Mouse (Mus musculus): ENCODE measurements around the gene Cdc27.
A peak's percentile ranks its signal among the peaks of the same experiment; 100 is the strongest.

DNA sequence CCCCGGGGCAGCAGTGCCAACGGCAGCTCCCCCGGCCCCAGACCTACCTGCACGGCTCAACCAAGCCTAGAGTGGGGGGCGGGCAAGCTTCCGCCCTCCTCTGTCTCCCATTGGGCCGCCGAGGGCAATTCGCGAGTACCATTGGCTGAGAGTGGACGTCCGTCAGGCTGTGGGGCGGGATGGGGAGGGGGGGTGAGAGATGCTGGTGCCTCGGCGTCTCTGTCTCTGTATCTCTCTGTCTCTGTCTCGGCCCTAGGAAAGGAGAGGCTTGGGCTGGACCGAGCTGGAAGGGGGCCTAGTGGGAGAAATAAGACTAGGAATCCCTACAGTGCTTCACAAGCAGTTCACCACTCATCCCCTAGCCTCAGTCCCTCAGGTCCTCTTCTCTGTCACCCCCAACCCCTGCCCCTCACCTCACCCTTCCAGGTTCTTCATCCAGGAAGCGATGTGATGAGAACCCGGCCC lies 81.0 kb downstream of the Cdc27 start:
- TF ChIP-seq ZNF384 (IDR thresholded peaks at IDR 0.05; ENCODE audit: low read depth, low read length) (no peak), CHD2 (IDR thresholded peaks at IDR 0.05; ENCODE audit: low read depth, low read length) (peak; percentile 70; the same call in 1 of the 2 replicates), ZC3H11A (IDR thresholded peaks at IDR 0.05; ENCODE audit: borderline replicate concordance, low read depth, low read length) (no peak), MAFK (IDR thresholded peaks at IDR 0.05; ENCODE audit: insufficient read depth, low read depth, low read length) (no peak)

Measured in ES-E14 (cell line).